Mouse (Mus musculus): ENCODE data around the gene Foxk1. TPM values are rescaled to one million over a fixed set of nuclear protein-coding genes. Genes with fewer than 3 reads are reported as not detected.
A peak's percentile ranks its signal among the peaks of the same experiment; 100 is the strongest.

The Foxk1 gene
- polyA plus RNA-seq, 2 experiments: 6.0 to 18.6 TPM

- Histone ChIP-seq H3K27ac (replicated peaks; ENCODE audit: low read depth, low read length) (no peak overlapping the region), H3K9ac (ENCODE audit: low read depth, low read length, severe bottlenecking) (no peak overlapping the region), H3K4me1 (ENCODE audit: control insufficient read depth, insufficient read depth, low read length) (peaks cover 47% of the 10 kb centered on the region), H3K9me3 (ENCODE audit: control insufficient read depth, low read length) (no peaks in the 10 kb centered on the region), H3K4me3 (replicated peaks; ENCODE audit: low read length) (no peak overlapping the region), H3K27me3 (ENCODE audit: control insufficient read depth, insufficient read depth, low read length) (no peaks in the 10 kb centered on the region), H3K4me2 (replicated peaks; ENCODE audit: low read depth, low read length, severe bottlenecking) (no peak overlapping the region), H3K36me3 (ENCODE audit: control insufficient read depth, insufficient read depth, low read length) (peaks cover 9% of the 10 kb centered on the region)
- DNase-seq (ENCODE audit: low spot score) (no peak), ATAC-seq (ENCODE audit: low FRiP score, low read depth) (no peak)
- WGBS: 75% methylated on average over 14 of the region's 14 CpGs
- TF ChIP-seq POLR2A (IDR thresholded peaks at IDR 0.05; ENCODE audit: borderline replicate concordance, extremely low read depth, insufficient read depth, insufficient read length): no peak
These were observed 42.7 kb downstream of the Foxk1 start for GRCm38 (mm10) chr5:142443994-142444393.

GRCm38 (mm10) chr5:142444791-142445531 lies 43.7 kb downstream of the Foxk1 start:
- no peak overlapping the region for H3K4me2 ChIP-seq (replicated peaks; ENCODE audit: low read depth, low read length, severe bottlenecking)
- H3K9me3 ChIP-seq (ENCODE audit: control insufficient read depth, low read length): no peaks in the 10 kb centered on the region
- peaks cover 39% of the 10 kb centered on the region for H3K4me1 ChIP-seq (ENCODE audit: control insufficient read depth, insufficient read depth, low read length)
- peaks cover 18% of the 10 kb centered on the region for H3K36me3 ChIP-seq (ENCODE audit: control insufficient read depth, insufficient read depth, low read length)
- TF ChIP-seq POLR2A (IDR thresholded peaks at IDR 0.05; ENCODE audit: borderline replicate concordance, extremely low read depth, insufficient read depth, insufficient read length): no peak
- H3K27me3 ChIP-seq (ENCODE audit: control insufficient read depth, insufficient read depth, low read length): no peaks in the 10 kb centered on the region
- no peak overlapping the region for H3K27ac ChIP-seq (replicated peaks; ENCODE audit: low read depth, low read length)
- no peak overlapping the region for H3K4me3 ChIP-seq (replicated peaks; ENCODE audit: low read length)
- 71% methylated on average over 9 of the region's 11 CpGs for WGBS
- ATAC-seq (ENCODE audit: low FRiP score, low read depth): no peak
- DNase-seq (ENCODE audit: low spot score): no peak
- H3K9ac ChIP-seq (ENCODE audit: low read depth, low read length, severe bottlenecking): 0 out of 2 replicates have a peak overlapping the region, but pooled peaks have one; percentile 25

GRCm38 (mm10) chr5:142445709-142446108 lies 44.4 kb downstream of the Foxk1 start:
- ATAC-seq (ENCODE audit: low FRiP score, low read depth) (no peak), DNase-seq (ENCODE audit: low spot score) (no peak)
- TF ChIP-seq POLR2A (IDR thresholded peaks at IDR 0.05; ENCODE audit: borderline replicate concordance, extremely low read depth, insufficient read depth, insufficient read length): no peak
- Histone ChIP-seq H3K4me3 (replicated peaks; ENCODE audit: low read length) (no peak overlapping the region), H3K4me2 (replicated peaks; ENCODE audit: low read depth, low read length, severe bottlenecking) (no peak overlapping the region), H3K27ac (replicated peaks; ENCODE audit: low read depth, low read length) (no peak overlapping the region), H3K27me3 (ENCODE audit: control insufficient read depth, insufficient read depth, low read length) (no peaks in the 10 kb centered on the region), H3K9ac (ENCODE audit: low read depth, low read length, severe bottlenecking) (no peak overlapping the region), H3K36me3 (ENCODE audit: control insufficient read depth, insufficient read depth, low read length) (peaks cover 25% of the 10 kb centered on the region), H3K9me3 (ENCODE audit: control insufficient read depth, low read length) (no peaks in the 10 kb centered on the region), H3K4me1 (ENCODE audit: control insufficient read depth, insufficient read depth, low read length) (peaks cover 34% of the 10 kb centered on the region)
- 53% methylated on average over 8 of the region's 8 CpGs for WGBS

- H3K4me3 ChIP-seq (replicated peaks; ENCODE audit: low read length): no peak overlapping the region
- 0 out of 2 replicates have a peak overlapping the region, but pooled peaks have one; percentile 10 for H3K4me2 ChIP-seq (replicated peaks; ENCODE audit: low read depth, low read length, severe bottlenecking)
- H3K9ac ChIP-seq (ENCODE audit: low read depth, low read length, severe bottlenecking): no peak overlapping the region
- peaks cover 18% of the 10 kb centered on the region for H3K4me1 ChIP-seq (ENCODE audit: control insufficient read depth, insufficient read depth, low read length)
- 1% methylated on average over 9 of the region's 9 CpGs for WGBS
- no peak for TF ChIP-seq POLR2A (IDR thresholded peaks at IDR 0.05; ENCODE audit: borderline replicate concordance, extremely low read depth, insufficient read depth, insufficient read length)
- H3K9me3 ChIP-seq (ENCODE audit: control insufficient read depth, low read length): no peaks in the 10 kb centered on the region
- ATAC-seq (ENCODE audit: low FRiP score, low read depth): peak; percentile 85
- DNase-seq (ENCODE audit: low spot score): peak; percentile 90
- H3K27me3 ChIP-seq (ENCODE audit: control insufficient read depth, insufficient read depth, low read length): no peaks in the 10 kb centered on the region
- peaks cover 46% of the 10 kb centered on the region for H3K36me3 ChIP-seq (ENCODE audit: control insufficient read depth, insufficient read depth, low read length)
- peak overlapping the region; percentile 52; the same call in 1 of the 2 replicates for H3K27ac ChIP-seq (replicated peaks; ENCODE audit: low read depth, low read length)
These were observed 46.8 kb downstream of the Foxk1 start for GRCm38 (mm10) chr5:142448076-142448475.

GRCm38 (mm10) chr5:142448623-142449022 lies 47.3 kb downstream of the Foxk1 start:
- 69% methylated on average over 12 of the region's 12 CpGs for WGBS
- peaks cover 18% of the 10 kb centered on the region for H3K4me1 ChIP-seq (ENCODE audit: control insufficient read depth, insufficient read depth, low read length)
- ATAC-seq (ENCODE audit: low FRiP score, low read depth): no peak

More at GRCm38 (mm10) chr5:142448623-142449022, 47.3 kb downstream of the Foxk1 start:
- no peak for DNase-seq (ENCODE audit: low spot score)
- no peak overlapping the region for H3K9ac ChIP-seq (ENCODE audit: low read depth, low read length, severe bottlenecking)
- H3K27me3 ChIP-seq (ENCODE audit: control insufficient read depth, insufficient read depth, low read length): no peaks in the 10 kb centered on the region
- H3K9me3 ChIP-seq (ENCODE audit: control insufficient read depth, low read length): no peaks in the 10 kb centered on the region
- no peak for TF ChIP-seq POLR2A (IDR thresholded peaks at IDR 0.05; ENCODE audit: borderline replicate concordance, extremely low read depth, insufficient read depth, insufficient read length)
- H3K4me3 ChIP-seq (replicated peaks; ENCODE audit: low read length): no peak overlapping the region
- H3K36me3 ChIP-seq (ENCODE audit: control insufficient read depth, insufficient read depth, low read length): peaks cover 49% of the 10 kb centered on the region
- H3K27ac ChIP-seq (replicated peaks; ENCODE audit: low read depth, low read length): no peak overlapping the region
- no peak overlapping the region for H3K4me2 ChIP-seq (replicated peaks; ENCODE audit: low read depth, low read length, severe bottlenecking)
